Mouse (Mus musculus): Measurements from ENCODE around the gene Pex5. TPM values are rescaled to one million over a fixed set of nuclear protein-coding genes. Genes with fewer than 3 reads are reported as not detected.
"Not testable (repeated sequence)": the region's sequence is repeated elsewhere in the genome, so short reads cannot be mapped to it uniquely, and the experiment has no call there.

Pex5 gene
- polyA plus RNA-seq, 1 experiment from 2014 or later: 54.4 TPM

DNA sequence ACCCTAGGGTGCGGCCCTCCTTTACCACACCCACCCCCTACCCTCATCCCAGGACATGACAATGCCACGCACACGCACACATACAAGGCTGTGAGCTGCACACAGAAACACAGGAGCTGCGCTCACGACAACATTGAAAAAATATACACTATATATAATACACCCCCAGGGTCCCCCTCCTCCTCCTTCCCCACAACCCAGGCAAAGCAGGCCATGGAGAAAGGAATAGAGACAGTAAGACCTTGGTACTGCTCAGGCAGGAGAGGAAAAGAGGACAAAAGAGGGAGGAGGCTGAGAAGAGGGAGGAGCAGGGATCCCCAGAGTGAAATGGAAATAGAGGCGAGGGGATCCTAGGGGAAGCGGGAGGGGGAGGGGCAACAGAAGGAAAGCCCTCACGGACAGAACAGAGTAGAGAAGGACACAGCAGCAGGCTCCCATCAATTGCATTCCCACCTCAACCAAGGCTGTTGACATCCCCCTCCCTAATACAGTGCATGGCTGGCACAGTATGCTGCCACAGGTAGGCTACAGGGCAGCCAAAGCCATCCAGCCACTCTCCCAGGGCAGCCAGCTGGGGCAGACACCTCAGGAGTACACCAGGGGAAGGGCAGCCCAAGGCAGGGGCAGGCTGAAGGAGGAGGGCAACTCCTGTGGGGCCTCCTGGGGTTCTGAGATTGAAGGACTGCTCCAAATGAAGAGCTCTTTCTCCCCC lies 16.1 kb upstream of the Pex5 start:
- H3K36me3 ChIP-seq (ENCODE audit: control insufficient read depth, insufficient read depth, low read length): no peaks in the 10 kb centered on the region
- WGBS: 37% methylated on average over 8 of the region's 8 CpGs
- ATAC-seq (ENCODE audit: insufficient read depth, low FRiP score, low TSS enrichment) (peak; percentile 31; the same call in 1 of the 2 replicates), DNase-seq (ENCODE audit: low spot score) (no peak)
- H3K27me3 ChIP-seq (ENCODE audit: control insufficient read depth, insufficient read depth, low read length): no peaks in the 10 kb centered on the region
- no peak overlapping the region for H3K4me2 ChIP-seq (ENCODE audit: low read depth)
- no peaks in the 10 kb centered on the region for H3K9me3 ChIP-seq (ENCODE audit: control insufficient read depth, low read length)
- no peak overlapping the region for H3K27ac ChIP-seq (ENCODE audit: low read depth, low read length)
- no peaks in the 10 kb centered on the region for H3K4me1 ChIP-seq (ENCODE audit: control insufficient read depth, insufficient read depth, low read length)
- no peak overlapping the region for H3K9ac ChIP-seq (ENCODE audit: low read length)
- no peak overlapping the region for H3K4me3 ChIP-seq (ENCODE audit: low read depth, low read length)

DNA sequence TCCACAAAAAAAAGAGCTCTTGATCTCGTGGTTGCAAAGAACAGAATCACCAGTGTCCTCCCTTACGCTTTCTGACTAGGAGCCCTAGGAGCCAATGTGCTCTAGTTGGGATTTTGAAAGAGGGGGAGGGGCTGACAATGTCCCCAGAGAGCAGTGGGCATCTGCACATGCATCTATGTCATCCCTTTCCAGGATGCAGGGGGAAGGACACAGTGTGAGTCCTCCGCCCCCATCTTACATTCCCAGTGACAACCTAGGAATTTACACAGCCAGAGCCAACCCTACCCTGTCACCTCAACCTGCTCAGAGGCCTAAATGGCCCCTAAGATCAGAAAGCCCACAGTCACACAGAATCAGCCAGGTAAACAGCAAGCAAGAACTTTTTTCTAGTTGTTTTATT lies 15.5 kb upstream of the Pex5 start:
- DNase-seq (ENCODE audit: low spot score) (no peak), ATAC-seq (ENCODE audit: insufficient read depth, low FRiP score, low TSS enrichment) (no peak)
- Histone ChIP-seq H3K4me3 (ENCODE audit: low read depth, low read length) (no peak overlapping the region), H3K9me3 (ENCODE audit: control insufficient read depth, low read length) (no peaks in the 10 kb centered on the region), H3K9ac (ENCODE audit: low read length) (no peak overlapping the region), H3K27ac (ENCODE audit: low read depth, low read length) (no peak overlapping the region), H3K36me3 (ENCODE audit: control insufficient read depth, insufficient read depth, low read length) (no peaks in the 10 kb centered on the region), H3K4me1 (ENCODE audit: control insufficient read depth, insufficient read depth, low read length) (no peaks in the 10 kb centered on the region), H3K27me3 (ENCODE audit: control insufficient read depth, insufficient read depth, low read length) (no peaks in the 10 kb centered on the region), H3K4me2 (ENCODE audit: low read depth) (no peak overlapping the region)
- 46% methylated on average over 3 of the region's 3 CpGs for WGBS

GRCm38 (mm10) chr6:124427791-124428576 lies 13.1 kb upstream of the Pex5 start:
- H3K4me1 ChIP-seq (ENCODE audit: control insufficient read depth, insufficient read depth, low read length): no peaks in the 10 kb centered on the region
- no peak overlapping the region for H3K27ac ChIP-seq (ENCODE audit: low read depth, low read length)
- ATAC-seq (ENCODE audit: insufficient read depth, low FRiP score, low TSS enrichment): no peak
- H3K27me3 ChIP-seq (ENCODE audit: control insufficient read depth, insufficient read depth, low read length): no peaks in the 10 kb centered on the region
- no peak overlapping the region for H3K9ac ChIP-seq (ENCODE audit: low read length)
- no peak overlapping the region for H3K4me3 ChIP-seq (ENCODE audit: low read depth, low read length)
- no peak for DNase-seq (ENCODE audit: low spot score)
- H3K9me3 ChIP-seq (ENCODE audit: control insufficient read depth, low read length): no peaks in the 10 kb centered on the region
- no peak overlapping the region for H3K4me2 ChIP-seq (ENCODE audit: low read depth)
- 80% methylated on average over 5 of the region's 6 CpGs for WGBS
- H3K36me3 ChIP-seq (ENCODE audit: control insufficient read depth, insufficient read depth, low read length): no peaks in the 10 kb centered on the region

GRCm38 (mm10) chr6:124427289-124427688 lies 12.4 kb upstream of the Pex5 start:
- Histone ChIP-seq H3K9ac (ENCODE audit: low read length) (no peak overlapping the region), H3K4me3 (ENCODE audit: low read depth, low read length) (no peak overlapping the region), H3K36me3 (ENCODE audit: control insufficient read depth, insufficient read depth, low read length) (no peaks in the 10 kb centered on the region), H3K27me3 (ENCODE audit: control insufficient read depth, insufficient read depth, low read length) (no peaks in the 10 kb centered on the region), H3K27ac (ENCODE audit: low read depth, low read length) (no peak overlapping the region), H3K4me2 (ENCODE audit: low read depth) (no peak overlapping the region), H3K4me1 (ENCODE audit: control insufficient read depth, insufficient read depth, low read length) (no peaks in the 10 kb centered on the region), H3K9me3 (ENCODE audit: control insufficient read depth, low read length) (no peaks in the 10 kb centered on the region)
- ATAC-seq (ENCODE audit: insufficient read depth, low FRiP score, low TSS enrichment) (no peak), DNase-seq (ENCODE audit: low spot score) (no peak)
- WGBS: 91% methylated on average over 7 of the region's 7 CpGs

GRCm38 (mm10) chr6:124426604-124427003 lies 11.7 kb upstream of the Pex5 start:
- Histone ChIP-seq H3K4me2 (ENCODE audit: low read depth) (no peak overlapping the region), H3K9ac (ENCODE audit: low read length) (no peak overlapping the region), H3K27me3 (ENCODE audit: control insufficient read depth, insufficient read depth, low read length) (no peaks in the 10 kb centered on the region), H3K9me3 (ENCODE audit: control insufficient read depth, low read length) (no peaks in the 10 kb centered on the region), H3K4me3 (ENCODE audit: low read depth, low read length) (no peak overlapping the region), H3K36me3 (ENCODE audit: control insufficient read depth, insufficient read depth, low read length) (no peaks in the 10 kb centered on the region), H3K27ac (ENCODE audit: low read depth, low read length) (no peak overlapping the region), H3K4me1 (ENCODE audit: control insufficient read depth, insufficient read depth, low read length) (no peaks in the 10 kb centered on the region)
- no peak for ATAC-seq (ENCODE audit: insufficient read depth, low FRiP score, low TSS enrichment)
- 72% methylated on average over 3 of the region's 3 CpGs for WGBS
- no peak for DNase-seq (ENCODE audit: low spot score)

- H3K9ac ChIP-seq (ENCODE audit: low read length): no peak overlapping the region
- ATAC-seq (ENCODE audit: insufficient read depth, low FRiP score, low TSS enrichment) (no peak), DNase-seq (ENCODE audit: low spot score) (no peak)
- H3K27ac ChIP-seq (ENCODE audit: low read depth, low read length): no peak overlapping the region
- no peak overlapping the region for H3K4me3 ChIP-seq (ENCODE audit: low read depth, low read length)
- H3K4me1 ChIP-seq (ENCODE audit: control insufficient read depth, insufficient read depth, low read length): no peaks in the 10 kb centered on the region
- H3K36me3 ChIP-seq (ENCODE audit: control insufficient read depth, insufficient read depth, low read length): no peaks in the 10 kb centered on the region
- no peaks in the 10 kb centered on the region for H3K27me3 ChIP-seq (ENCODE audit: control insufficient read depth, insufficient read depth, low read length)
- no peaks in the 10 kb centered on the region for H3K9me3 ChIP-seq (ENCODE audit: control insufficient read depth, low read length)
- H3K4me2 ChIP-seq (ENCODE audit: low read depth): no peak overlapping the region
- 82% methylated on average over 6 of the region's 6 CpGs for WGBS
Measured at GRCm38 (mm10) chr6:124425523-124425922, 10.7 kb upstream of the Pex5 start.

- not testable (repeated sequence) for DNase-seq (ENCODE audit: low spot score); H3K4me2 ChIP-seq (ENCODE audit: low read depth); H3K36me3 ChIP-seq (ENCODE audit: control insufficient read depth, insufficient read depth, low read length); H3K4me1 ChIP-seq (ENCODE audit: control insufficient read depth, insufficient read depth, low read length); H3K27me3 ChIP-seq (ENCODE audit: control insufficient read depth, insufficient read depth, low read length); H3K9ac ChIP-seq (ENCODE audit: low read length); H3K27ac ChIP-seq (ENCODE audit: low read depth, low read length); H3K4me3 ChIP-seq (ENCODE audit: low read depth, low read length); ATAC-seq (ENCODE audit: insufficient read depth, low FRiP score, low TSS enrichment); H3K9me3 ChIP-seq (ENCODE audit: control insufficient read depth, low read length)
- WGBS: 58% methylated on average over 7 of the region's 7 CpGs
Measured at GRCm38 (mm10) chr6:124425042-124425441, 10.2 kb upstream of the Pex5 start.

- 46% methylated on average over 1 of the region's 1 CpGs for WGBS
- H3K36me3 ChIP-seq (ENCODE audit: control insufficient read depth, insufficient read depth, low read length): no peaks in the 10 kb centered on the region
- no peaks in the 10 kb centered on the region for H3K4me1 ChIP-seq (ENCODE audit: control insufficient read depth, insufficient read depth, low read length)
- H3K4me3 ChIP-seq (ENCODE audit: low read depth, low read length): no peak overlapping the region
- H3K27ac ChIP-seq (ENCODE audit: low read depth, low read length): no peak overlapping the region
- DNase-seq (ENCODE audit: low spot score): no peak
- H3K4me2 ChIP-seq (ENCODE audit: low read depth): no peak overlapping the region
- H3K27me3 ChIP-seq (ENCODE audit: control insufficient read depth, insufficient read depth, low read length): no peaks in the 10 kb centered on the region
- H3K9ac ChIP-seq (ENCODE audit: low read length): no peak overlapping the region
- no peak for ATAC-seq (ENCODE audit: insufficient read depth, low FRiP score, low TSS enrichment)
- no peaks in the 10 kb centered on the region for H3K9me3 ChIP-seq (ENCODE audit: control insufficient read depth, low read length)
Measured at GRCm38 (mm10) chr6:124424068-124424498, 9.2 kb upstream of the Pex5 start.

GRCm38 (mm10) chr6:124418686-124419085 lies 3.8 kb upstream of the Pex5 start:
- WGBS: 89% methylated on average over 3 of the region's 3 CpGs
- no peaks in the 10 kb centered on the region for H3K9me3 ChIP-seq (ENCODE audit: control insufficient read depth, low read length)
- H3K27ac ChIP-seq (ENCODE audit: low read depth, low read length): no peak overlapping the region
- DNase-seq (ENCODE audit: low spot score) (no peak), ATAC-seq (ENCODE audit: insufficient read depth, low FRiP score, low TSS enrichment) (no peak)
- H3K4me1 ChIP-seq (ENCODE audit: control insufficient read depth, insufficient read depth, low read length): peaks cover 3% of the 10 kb centered on the region; the same call in 1 of the 2 replicates
- H3K4me3 ChIP-seq (ENCODE audit: low read depth, low read length): no peak overlapping the region
- H3K36me3 ChIP-seq (ENCODE audit: control insufficient read depth, insufficient read depth, low read length): no peaks in the 10 kb centered on the region
- H3K9ac ChIP-seq (ENCODE audit: low read length): no peak overlapping the region
- H3K27me3 ChIP-seq (ENCODE audit: control insufficient read depth, insufficient read depth, low read length): no peaks in the 10 kb centered on the region
- no peak overlapping the region for H3K4me2 ChIP-seq (ENCODE audit: low read depth)

All from neural tube, embryonic 11.5 days (tissue).